Mouse (Mus musculus): ENCODE data around the gene S100a4. TPM values are rescaled to one million over a fixed set of nuclear protein-coding genes. Genes with fewer than 3 reads are reported as not detected.

The S100a4 gene
- polyA plus RNA-seq (2015; fragmentation: Nextera tagmentation; extraction: Ambion mirVana) = 1.0 and 1.2 TPM in 2 replicates

DNA sequence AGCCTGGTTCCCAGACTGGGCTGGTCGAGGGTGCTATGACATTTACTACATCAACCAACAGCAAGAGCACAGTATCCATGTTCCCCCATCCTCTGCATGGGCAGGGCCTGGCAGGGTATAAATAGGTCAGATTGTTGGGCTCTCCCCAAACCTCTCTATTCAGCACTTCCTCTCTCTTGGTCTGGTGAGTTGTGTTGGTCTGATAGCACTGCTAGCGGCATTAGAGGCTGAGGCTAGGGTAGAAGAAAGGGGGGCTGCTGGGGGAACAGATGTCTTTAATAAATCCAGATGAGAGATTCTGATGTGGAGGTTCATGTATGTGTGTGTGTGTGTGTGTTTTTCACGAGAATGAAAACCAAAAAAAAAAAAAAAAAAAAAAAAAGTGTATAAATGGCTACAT lies at the start of gene S100a4:
S100a4 (plus strand) TSS at position 149 of the 400 bp plus-strand sequence.
- no peak within 1 kb of the TSS for H3K4me3 ChIP-seq
- no peaks in the 10 kb centered on the region for H3K27me3 ChIP-seq
- no peak within 1 kb of the TSS for H3K9ac ChIP-seq
- ATAC-seq (ENCODE audit: low FRiP score, low read depth) = no peak
- WGBS = 74% methylated on average over 3 of the region's 3 CpGs
- H3K9me3 ChIP-seq = no peaks in the 10 kb centered on the region
- H3K27ac ChIP-seq (replicated peaks) = no peak within 1 kb of the TSS
- peaks cover 3% of the 10 kb centered on the region; the same call in 1 of the 2 replicates for H3K4me1 ChIP-seq (replicated peaks)
- H3K36me3 ChIP-seq = no peaks in the 10 kb centered on the region
- H3K4me2 ChIP-seq = no peak within 1 kb of the TSS

DNA sequence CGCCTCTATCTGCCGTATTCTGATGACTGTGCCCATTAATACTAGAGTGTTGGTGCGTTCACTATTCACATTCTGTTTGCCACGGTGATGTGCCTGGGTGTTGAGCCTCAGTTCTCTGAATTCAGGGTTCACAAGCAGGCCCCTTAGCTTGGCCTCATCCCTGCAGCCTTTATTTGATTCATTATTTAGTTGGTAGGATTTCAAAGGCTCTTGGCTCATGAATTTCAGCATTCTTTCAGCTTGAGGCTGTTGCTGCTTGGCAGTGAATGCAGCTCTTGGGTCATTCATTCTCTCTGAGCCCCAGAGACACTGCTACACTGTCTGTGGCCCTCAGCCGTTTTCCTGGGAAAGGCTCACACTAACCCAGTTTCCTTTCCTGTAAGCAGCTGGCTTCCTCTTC lies 47.6 kb upstream of the S100a4 start:
- ATAC-seq (ENCODE audit: low FRiP score, low read depth) = peak; percentile 93
- Histone ChIP-seq H3K4me1 (replicated peaks) (no peaks in the 10 kb centered on the region), H3K27me3 (no peaks in the 10 kb centered on the region), H3K36me3 (no peaks in the 10 kb centered on the region), H3K9me3 (no peaks in the 10 kb centered on the region), H3K4me3 (no peak overlapping the region), H3K27ac (replicated peaks) (no peak overlapping the region), H3K9ac (no peak overlapping the region), H3K4me2 (no peak overlapping the region)
- WGBS = 30% methylated on average over 5 of the region's 5 CpGs

DNA sequence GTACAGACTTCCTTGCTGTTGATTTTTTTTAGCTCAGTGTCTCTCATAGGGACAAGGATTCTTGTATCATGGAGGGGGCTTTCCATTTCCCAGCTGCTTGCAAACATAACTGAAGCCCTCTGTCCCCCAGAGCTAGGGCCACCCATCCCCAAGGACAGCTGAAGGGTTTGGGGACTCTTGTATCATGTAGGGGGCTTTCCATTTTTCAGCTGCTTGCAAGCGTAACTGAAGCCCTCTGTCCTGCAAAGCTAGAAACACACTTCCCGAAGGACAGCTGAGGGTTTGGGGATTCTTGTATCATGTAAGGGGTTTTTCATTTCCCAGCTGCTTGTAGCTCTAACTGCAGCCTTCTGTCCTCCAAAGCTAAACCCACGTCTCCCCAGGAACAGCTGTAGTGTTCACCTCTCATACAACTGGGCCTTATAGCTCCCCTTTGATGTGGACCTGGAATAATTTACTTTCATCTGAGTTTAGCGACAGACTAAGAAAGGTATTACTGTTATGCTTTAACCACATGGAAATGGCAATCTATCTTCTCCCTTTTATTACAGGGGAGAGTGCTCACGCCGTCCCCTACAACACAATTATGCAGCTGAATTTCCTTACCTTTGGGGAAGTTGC lies 43.5 kb upstream of the S100a4 start, which contains the start of gene S100a3:
S100a3 (plus strand) TSS at position 571 of the 621 bp plus-strand sequence.
- H3K4me1 ChIP-seq (replicated peaks) = no peaks in the 10 kb centered on the region
- no peaks in the 10 kb centered on the region for H3K9me3 ChIP-seq
- 84% methylated on average over 6 of the region's 6 CpGs for WGBS
- no peak within 1 kb of the TSS for H3K27ac ChIP-seq (replicated peaks)
- no peak within 1 kb of the TSS for H3K4me3 ChIP-seq
- H3K4me2 ChIP-seq = no peak within 1 kb of the TSS
- H3K9ac ChIP-seq = no peak within 1 kb of the TSS
- no peaks in the 10 kb centered on the region for H3K27me3 ChIP-seq
- no peaks in the 10 kb centered on the region for H3K36me3 ChIP-seq
- no peak for ATAC-seq (ENCODE audit: low FRiP score, low read depth)

DNA sequence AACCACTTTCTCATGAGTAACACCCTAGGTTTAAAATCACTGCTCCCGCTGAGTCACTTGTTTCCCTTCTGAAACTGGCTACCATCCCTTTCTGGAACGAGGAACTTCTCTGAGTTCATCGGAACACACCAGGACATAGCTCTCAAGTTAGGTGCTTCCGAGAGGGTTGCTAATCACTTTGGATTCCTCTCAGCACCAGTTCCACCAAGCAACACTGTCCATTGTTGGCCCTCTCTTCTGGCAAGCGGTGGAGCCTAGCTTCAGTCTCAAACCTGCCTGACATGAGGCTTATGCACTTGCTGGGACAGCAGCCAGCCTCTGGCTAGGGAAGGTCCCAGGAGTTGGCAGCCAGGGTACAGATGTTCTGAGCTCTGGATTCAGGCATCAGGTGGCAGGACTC lies 28.9 kb upstream of the S100a4 start:
- no peaks in the 10 kb centered on the region for H3K27me3 ChIP-seq
- no peak overlapping the region for H3K27ac ChIP-seq (replicated peaks)
- no peak for ATAC-seq (ENCODE audit: low FRiP score, low read depth)
- no peak overlapping the region for H3K4me2 ChIP-seq
- H3K36me3 ChIP-seq = no peaks in the 10 kb centered on the region
- H3K9me3 ChIP-seq = no peaks in the 10 kb centered on the region
- no peak overlapping the region for H3K4me3 ChIP-seq
- H3K9ac ChIP-seq = no peak overlapping the region
- no peaks in the 10 kb centered on the region for H3K4me1 ChIP-seq (replicated peaks)
- WGBS = 79% methylated on average over 5 of the region's 5 CpGs

DNA sequence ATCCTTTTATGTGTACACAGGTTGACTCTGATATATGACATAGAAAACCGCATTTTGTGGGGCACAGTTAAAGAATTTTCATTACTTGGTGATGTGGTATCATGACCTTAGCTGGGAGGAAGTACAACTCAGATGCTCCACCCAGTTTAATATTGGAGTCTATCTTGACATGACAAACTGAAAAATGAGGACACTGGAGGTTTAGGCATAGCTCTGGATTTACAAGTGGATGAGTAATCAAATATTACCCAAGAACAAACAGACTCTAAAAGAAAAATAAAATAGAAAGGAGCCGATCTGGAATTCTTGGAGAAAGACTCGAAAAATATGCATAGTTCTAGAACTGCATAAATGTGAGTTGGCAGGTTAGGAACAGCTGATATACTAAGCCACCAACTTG lies 28.3 kb upstream of the S100a4 start:
- no peak for ATAC-seq (ENCODE audit: low FRiP score, low read depth)
- H3K4me1 ChIP-seq (replicated peaks) = no peaks in the 10 kb centered on the region
- no peak overlapping the region for H3K9ac ChIP-seq
- 90% methylated on average over 3 of the region's 3 CpGs for WGBS
- no peak overlapping the region for H3K4me2 ChIP-seq
- H3K9me3 ChIP-seq = no peaks in the 10 kb centered on the region
- H3K4me3 ChIP-seq = no peak overlapping the region
- H3K27me3 ChIP-seq = no peaks in the 10 kb centered on the region
- no peaks in the 10 kb centered on the region for H3K36me3 ChIP-seq
- H3K27ac ChIP-seq (replicated peaks) = no peak overlapping the region

DNA sequence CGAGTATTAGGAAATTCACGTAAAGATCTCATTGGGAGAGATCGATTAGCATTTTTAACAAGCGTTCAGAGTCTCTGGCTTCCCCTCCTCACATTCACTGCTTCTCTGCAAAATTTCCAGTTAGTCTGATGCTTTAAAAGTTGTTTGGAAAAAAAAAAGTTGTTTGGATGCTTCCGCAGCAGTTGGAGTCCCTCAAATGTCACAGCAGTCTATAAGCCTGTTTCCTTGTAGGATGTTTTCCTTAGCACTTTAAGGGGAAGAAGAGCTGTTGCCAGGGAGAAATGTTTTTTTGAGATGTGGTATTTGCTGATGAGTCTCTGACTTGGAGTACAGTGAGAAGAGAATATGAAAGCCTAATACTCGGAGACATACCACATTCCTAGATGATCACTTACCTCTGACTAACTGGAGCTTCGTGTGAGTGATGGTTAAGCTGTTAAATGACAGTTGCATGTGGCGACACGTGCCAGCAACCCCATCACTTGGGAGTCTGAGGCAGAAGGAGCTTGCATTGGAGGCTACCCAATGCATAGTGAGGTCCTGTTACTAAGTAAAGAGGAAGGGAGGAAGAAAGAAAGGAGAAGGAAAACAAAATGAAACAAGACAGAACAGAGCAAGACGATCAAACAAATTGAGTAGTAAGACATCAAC lies 27.1 kb upstream of the S100a4 start:
- WGBS = 69% methylated on average over 10 of the region's 10 CpGs

DNA sequence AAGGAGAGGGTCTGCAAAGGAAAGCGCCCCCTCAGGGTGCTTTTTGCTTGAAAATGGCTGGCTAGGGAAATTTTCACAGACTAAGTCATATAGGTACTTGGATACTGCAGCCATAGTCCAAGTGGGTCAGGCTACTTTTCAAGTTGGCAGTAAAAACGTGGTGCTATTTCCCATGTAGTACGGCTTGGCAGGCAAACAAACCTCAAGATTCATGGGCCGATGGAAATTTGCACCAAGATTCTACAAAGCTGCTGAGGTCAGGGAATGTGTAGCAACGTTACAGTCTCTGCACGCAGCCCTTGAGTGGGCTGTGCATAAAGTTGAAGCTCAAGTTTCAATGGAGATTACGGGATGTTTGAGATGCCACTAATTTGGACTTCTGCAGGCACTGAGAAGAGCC lies 24.1 kb upstream of the S100a4 start:
- no peak for ATAC-seq (ENCODE audit: low FRiP score, low read depth)
- no peak overlapping the region for H3K9ac ChIP-seq
- H3K27ac ChIP-seq (replicated peaks) = no peak overlapping the region
- no peaks in the 10 kb centered on the region for H3K27me3 ChIP-seq
- WGBS = 78% methylated on average over 7 of the region's 7 CpGs
- H3K4me1 ChIP-seq (replicated peaks) = no peaks in the 10 kb centered on the region
- H3K36me3 ChIP-seq = no peaks in the 10 kb centered on the region
- no peaks in the 10 kb centered on the region for H3K9me3 ChIP-seq
- no peak overlapping the region for H3K4me3 ChIP-seq
- H3K4me2 ChIP-seq = no peak overlapping the region

More for the DNA sequence above, 27.1 kb upstream of the S100a4 start:
- no peaks in the 10 kb centered on the region for H3K4me1 ChIP-seq (replicated peaks)
- ATAC-seq (ENCODE audit: low FRiP score, low read depth) = no peak
- no peak overlapping the region for H3K9ac ChIP-seq
- no peaks in the 10 kb centered on the region for H3K9me3 ChIP-seq
- H3K27ac ChIP-seq (replicated peaks) = no peak overlapping the region
- H3K36me3 ChIP-seq = no peaks in the 10 kb centered on the region
- no peak overlapping the region for H3K4me2 ChIP-seq
- no peak overlapping the region for H3K4me3 ChIP-seq
- no peaks in the 10 kb centered on the region for H3K27me3 ChIP-seq

DNA sequence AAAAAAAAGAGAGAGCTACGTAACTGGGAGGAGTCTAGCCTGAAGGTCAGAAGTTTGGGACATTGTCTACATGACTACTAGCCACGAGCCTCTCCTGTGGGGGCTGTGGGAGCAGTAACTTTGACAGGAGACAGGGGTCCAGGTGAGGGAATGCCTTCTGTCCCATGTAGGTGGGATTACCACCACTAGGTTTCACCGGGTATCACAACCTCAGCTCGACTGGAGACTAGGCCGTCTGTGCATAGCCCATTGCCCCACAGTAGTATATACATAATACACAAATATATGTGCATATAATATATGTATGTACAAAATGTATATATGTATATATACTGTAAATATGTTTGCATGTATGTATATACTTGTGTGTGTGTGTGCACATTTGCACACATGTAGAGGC lies 22.4 kb upstream of the S100a4 start:
- no peak overlapping the region for H3K9ac ChIP-seq
- no peaks in the 10 kb centered on the region for H3K27me3 ChIP-seq
- no peaks in the 10 kb centered on the region for H3K4me1 ChIP-seq (replicated peaks)
- no peak overlapping the region for H3K4me3 ChIP-seq
- no peak overlapping the region for H3K27ac ChIP-seq (replicated peaks)
- no peaks in the 10 kb centered on the region for H3K9me3 ChIP-seq
- H3K4me2 ChIP-seq = no peak overlapping the region
- no peaks in the 10 kb centered on the region for H3K36me3 ChIP-seq
- WGBS = 95% methylated on average over 5 of the region's 5 CpGs
- no peak for ATAC-seq (ENCODE audit: low FRiP score, low read depth)

DNA sequence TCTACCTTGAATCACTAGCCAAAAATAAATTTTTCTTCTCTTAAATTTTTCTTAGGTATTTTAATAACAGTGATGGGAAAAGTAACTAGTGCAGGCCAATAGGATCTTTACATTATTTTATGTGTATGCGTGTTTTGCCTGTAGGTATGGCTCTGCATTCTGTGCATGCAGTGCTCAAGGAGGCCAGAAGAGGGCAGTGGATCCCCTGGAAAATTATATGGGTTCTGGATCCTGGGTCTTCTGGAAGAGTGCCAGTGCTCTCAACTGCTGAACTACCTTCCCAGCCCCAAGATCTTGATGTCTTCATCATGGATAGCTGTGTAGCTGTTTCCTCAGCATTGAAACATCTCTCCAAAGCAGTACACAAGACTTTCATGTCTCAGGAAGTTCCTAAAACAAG lies 21.4 kb upstream of the S100a4 start:
- Histone ChIP-seq H3K4me2 (no peak overlapping the region), H3K9me3 (no peaks in the 10 kb centered on the region), H3K36me3 (no peaks in the 10 kb centered on the region), H3K9ac (no peak overlapping the region), H3K27ac (replicated peaks) (no peak overlapping the region), H3K4me1 (replicated peaks) (no peaks in the 10 kb centered on the region), H3K27me3 (no peaks in the 10 kb centered on the region), H3K4me3 (no peak overlapping the region)
- WGBS = 95% methylated on average over 1 of the region's 1 CpGs
- ATAC-seq (ENCODE audit: low FRiP score, low read depth) = no peak

DNA sequence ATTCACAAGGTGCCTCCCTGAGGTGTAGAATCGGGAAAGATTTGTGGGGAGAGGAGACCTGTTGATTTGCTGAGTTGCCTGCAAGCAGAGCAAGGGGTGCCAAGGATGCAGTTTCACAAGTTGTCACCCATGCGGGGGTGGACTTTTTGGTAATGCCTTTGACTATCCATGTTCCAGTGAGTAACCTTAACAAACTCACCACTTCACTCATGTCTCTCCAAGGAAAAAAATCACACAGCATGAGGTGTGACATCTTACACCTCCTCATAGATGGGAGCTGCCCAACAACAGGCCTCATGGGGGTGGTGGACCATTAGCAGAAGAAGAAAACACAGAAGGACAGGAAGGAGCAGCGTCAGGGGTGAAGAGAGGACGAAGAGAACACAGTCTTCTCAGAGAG lies 21.0 kb upstream of the S100a4 start:
- Histone ChIP-seq H3K27me3 (no peaks in the 10 kb centered on the region), H3K27ac (replicated peaks) (no peak overlapping the region), H3K36me3 (no peaks in the 10 kb centered on the region), H3K4me2 (no peak overlapping the region), H3K4me1 (replicated peaks) (no peaks in the 10 kb centered on the region), H3K9me3 (no peaks in the 10 kb centered on the region), H3K9ac (no peak overlapping the region), H3K4me3 (no peak overlapping the region)
- no peak for ATAC-seq (ENCODE audit: low FRiP score, low read depth)
- 94% methylated on average over 4 of the region's 4 CpGs for WGBS

DNA sequence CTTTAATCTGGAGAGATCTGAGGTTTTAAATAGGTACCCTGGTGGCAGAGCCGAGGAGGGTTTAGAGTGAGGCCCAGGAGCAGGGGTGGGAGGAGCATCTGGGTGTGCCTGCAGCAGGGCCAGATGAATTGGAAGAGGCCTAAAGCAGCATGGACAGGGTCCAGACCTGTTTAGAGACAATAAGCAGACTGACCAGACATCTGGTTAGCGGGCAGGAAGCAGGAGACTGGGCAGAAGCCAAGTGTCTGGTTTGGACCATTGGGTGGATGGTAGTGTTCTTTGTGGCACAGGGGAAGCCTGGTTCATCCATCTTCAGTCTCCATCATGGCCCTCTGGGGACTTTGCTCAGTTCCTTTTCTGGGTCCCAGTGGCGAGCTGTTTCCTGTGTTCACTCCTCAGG lies 19.7 kb upstream of the S100a4 start:
- Histone ChIP-seq H3K9me3 (no peaks in the 10 kb centered on the region), H3K9ac (no peak overlapping the region), H3K4me2 (no peak overlapping the region), H3K27me3 (no peaks in the 10 kb centered on the region), H3K4me1 (replicated peaks) (no peaks in the 10 kb centered on the region), H3K4me3 (no peak overlapping the region), H3K36me3 (no peaks in the 10 kb centered on the region), H3K27ac (replicated peaks) (no peak overlapping the region)
- 0 out of 2 replicates have a peak, but pooled peaks have one; percentile 46 for ATAC-seq (ENCODE audit: low FRiP score, low read depth)
- 56% methylated on average over 3 of the region's 3 CpGs for WGBS

DNA sequence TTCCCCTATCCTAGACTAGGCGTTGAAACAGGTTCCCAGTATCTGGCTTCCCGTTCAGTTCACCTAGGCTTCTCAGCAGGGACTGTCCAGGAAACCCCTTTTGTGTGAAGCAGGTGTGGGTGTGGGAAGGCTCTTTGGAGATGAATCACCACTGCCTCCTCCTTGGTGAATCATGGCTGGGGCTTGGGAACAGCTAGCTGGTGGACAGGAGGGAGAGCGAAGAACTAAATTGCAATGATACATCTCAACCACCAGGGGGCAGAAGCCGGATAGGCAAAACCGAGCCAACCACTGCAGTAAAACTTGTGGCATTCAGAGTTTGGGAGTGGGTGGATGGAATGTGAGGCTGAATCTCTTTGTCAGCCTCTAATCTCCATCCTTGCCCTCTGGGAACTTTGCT lies 18.0 kb upstream of the S100a4 start:
- ATAC-seq (ENCODE audit: low FRiP score, low read depth) = 0 out of 2 replicates have a peak, but pooled peaks have one; percentile 42
- Histone ChIP-seq H3K27ac (replicated peaks) (no peak overlapping the region), H3K9ac (no peak overlapping the region), H3K4me2 (no peak overlapping the region), H3K36me3 (no peaks in the 10 kb centered on the region), H3K27me3 (no peaks in the 10 kb centered on the region), H3K4me3 (no peak overlapping the region), H3K4me1 (replicated peaks) (no peaks in the 10 kb centered on the region), H3K9me3 (no peaks in the 10 kb centered on the region)
- WGBS = 40% methylated on average over 5 of the region's 5 CpGs

All from hindbrain, embryonic 15.5 days (tissue).